8 mouse cellular contexts compared by ENCODE assay signal in genomic region chr1:152901419-152901764, GRCm38 (mm10). TPM values are rescaled to one million over a fixed set of nuclear protein-coding genes. Genes with fewer than 3 reads are reported as not detected.
A peak's percentile ranks its signal among the peaks of the same experiment; 100 is the strongest.
DNase-seq lines count a peak whose midpoint lies in the region; ATAC-seq and TF ChIP-seq lines count a peak whose summit lies in the region.

No protein-coding gene starts in this region.

- TF ChIP-seq POLR2A in MEL (IDR thresholded peaks at IDR 0.05; ENCODE audit: control insufficient read depth in 1 of 2, insufficient read depth in 1 of 2, low read depth in 1 of 2, low read length in 2 of 2, poor library complexity in 1 of 2): no peak

- H3K4me3 ChIP-seq in heart, embryonic 15.5 days: peak overlapping the region; percentile 98
- peak overlapping the region; percentile 88 to 89 for H3K4me3 ChIP-seq in MEL (ENCODE audit: control insufficient read depth in 1 of 2, insufficient read depth in 1 of 2, low read depth in 2 of 2, low read length in 2 of 2)
- peak overlapping the region; percentile 85 for H3K4me3 ChIP-seq in forebrain, postnatal 0 days (ENCODE audit: low read depth, low read length)
- peak overlapping the region; percentile 96 for H3K4me3 ChIP-seq in midbrain, embryonic 10.5 days

- no peak for DNase-seq in heart, postnatal 14 days
- DNase-seq in MEL (ENCODE audit: low read depth, low spot score): no peak
- no peak for DNase-seq in forebrain, postnatal 0 days
- no peak for DNase-seq in midbrain, embryonic 10.5 days (ENCODE audit: low spot score)
- DNase-seq in urinary bladder, adult 2 months (ENCODE audit: low spot score): no peak
- DNase-seq in gastrocnemius, postnatal 36 days: no peak
- DNase-seq in right cerebral cortex, postnatal 14 days: no peak

- intact Hi-C loops in heart, postnatal 14 days (cut with DNase I): loop anchor here (5.0 kb wide), 2 partner anchors 39 to 374 kb away; no protein-coding TSS in a partner anchor
- intact Hi-C loops in gastrocnemius, postnatal 36 days (cut with DNase I): loop anchor here (10.0 kb wide), 1 partner anchor 377 kb away; no protein-coding TSS in a partner anchor

- H3K9ac ChIP-seq in heart, embryonic 15.5 days: peak overlapping the region; percentile 94
- peak overlapping the region; percentile 100 for H3K9ac ChIP-seq in MEL (ENCODE audit: control insufficient read depth, low read depth, low read length, poor library complexity, severe bottlenecking)
- peak overlapping the region; percentile 91 for H3K9ac ChIP-seq in forebrain, postnatal 0 days

- H3K79me2 ChIP-seq in MEL (ENCODE audit: control insufficient read depth, insufficient read depth, low read length, poor library complexity): peaks cover 53% of the 10 kb centered on the region

- no peak for ATAC-seq in heart, embryonic 15.5 days (replicated peaks; ENCODE audit: insufficient number of reproducible peaks, insufficient read depth, low FRiP score, low read depth)
- ATAC-seq in forebrain, postnatal 0 days: no peak

- TF ChIP-seq CTCF in MEL (IDR thresholded peaks at IDR 0.05 in 2 of 3, conservative IDR thresholded peaks at IDR 0.05 in 1 of 3; ENCODE audit: control insufficient read depth in 1 of 3, insufficient read depth in 1 of 3, low read depth in 2 of 3, low read length in 3 of 3, poor library complexity in 1 of 3, severe bottlenecking in 1 of 3): no peak
- TF ChIP-seq CTCF in forebrain, postnatal 0 days (IDR thresholded peaks at IDR 0.05; ENCODE audit: low read depth): no peak

- no peak for TF ChIP-seq RAD21 in MEL (IDR thresholded peaks at IDR 0.05; ENCODE audit: low read depth, low read length)

- peak overlapping the region; percentile 100; the same call in 1 of the 2 replicates for H3K27ac ChIP-seq in heart, embryonic 15.5 days
- H3K27ac ChIP-seq in MEL (ENCODE audit: control insufficient read depth, low read depth, low read length): no peak overlapping the region
- H3K27ac ChIP-seq in forebrain, postnatal 0 days (ENCODE audit: low read depth, low read length): peak overlapping the region; percentile 99
- peak overlapping the region; percentile 99 for H3K27ac ChIP-seq in midbrain, embryonic 10.5 days (replicated peaks)

- no peaks in the 10 kb centered on the region for H3K9me3 ChIP-seq in heart, embryonic 15.5 days (replicated peaks)
- H3K9me3 ChIP-seq in MEL (replicated peaks; ENCODE audit: insufficient read depth, low read length): no peaks in the 10 kb centered on the region
- no peaks in the 10 kb centered on the region for H3K9me3 ChIP-seq in forebrain, postnatal 0 days (ENCODE audit: low read length)
- no peaks in the 10 kb centered on the region for H3K9me3 ChIP-seq in midbrain, embryonic 10.5 days (replicated peaks)

- H3K4me2 ChIP-seq in heart, embryonic 15.5 days: peak overlapping the region; percentile 83
- peak overlapping the region; percentile 59 for H3K4me2 ChIP-seq in forebrain, postnatal 0 days (ENCODE audit: low read depth)

- TF ChIP-seq EP300 in MEL (IDR thresholded peaks at IDR 0.05; ENCODE audit: low read depth in 1 of 2, low read length in 2 of 2): no peak

- no peaks in the 10 kb centered on the region for H3K27me3 ChIP-seq in heart, embryonic 15.5 days
- no peaks in the 10 kb centered on the region for H3K27me3 ChIP-seq in MEL (ENCODE audit: control insufficient read depth in 1 of 2, insufficient read depth in 2 of 2, low read length in 2 of 2)
- H3K27me3 ChIP-seq in forebrain, postnatal 0 days (ENCODE audit: insufficient read depth, low read length): no peaks in the 10 kb centered on the region
- no peaks in the 10 kb centered on the region for H3K27me3 ChIP-seq in midbrain, embryonic 10.5 days (ENCODE audit: low read depth, poor library complexity, severe bottlenecking)

- H3K4me1 ChIP-seq in heart, embryonic 15.5 days (replicated peaks): peaks cover 32% of the 10 kb centered on the region
- peaks cover 0 to 8% of the 10 kb centered on the region in 2 experiments; a peak in 3 of 4 replicates for H3K4me1 ChIP-seq in MEL (ENCODE audit: control insufficient read depth in 1 of 2, insufficient read depth in 2 of 2, low read length in 2 of 2)
- H3K4me1 ChIP-seq in forebrain, postnatal 0 days (ENCODE audit: insufficient read depth): no peaks in the 10 kb centered on the region
- H3K4me1 ChIP-seq in midbrain, embryonic 10.5 days: peaks cover 32% of the 10 kb centered on the region

- 0 out of 2 replicates have a peak, but pooled peaks cover 3% of the 10 kb centered on the region for H3K36me3 ChIP-seq in heart, embryonic 15.5 days
- H3K36me3 ChIP-seq in MEL (ENCODE audit: control insufficient read depth in 1 of 2, insufficient read depth in 2 of 2, low read length in 2 of 2): peaks cover 11 to 42% of the 10 kb centered on the region in 2 experiments
- no peaks in the 10 kb centered on the region for H3K36me3 ChIP-seq in forebrain, postnatal 0 days (ENCODE audit: insufficient read depth)
- H3K36me3 ChIP-seq in midbrain, embryonic 10.5 days: peaks cover 31% of the 10 kb centered on the region

- WGBS in heart, embryonic 15.5 days: 1% methylated on average over 6 of the region's 6 CpGs
- under 1% methylated on average over 6 of the region's 6 CpGs for WGBS in forebrain, postnatal 0 days
- WGBS in midbrain, embryonic 10.5 days: 5% methylated on average over 6 of the region's 6 CpGs

TF ChIP-seq in MEL, 35 proteins besides CTCF, POLR2A, EP300 and RAD21:
- no peak for TF ChIP-seq ETS1 (IDR thresholded peaks at IDR 0.05; ENCODE audit: low read depth, low read length)
- TF ChIP-seq HCFC1 (IDR thresholded peaks at IDR 0.05; ENCODE audit: low read depth, low read length): no peak
- no peak for TF ChIP-seq TAL1 (IDR thresholded peaks at IDR 0.05; ENCODE audit: low read length)
- no peak for TF ChIP-seq BHLHE40 (IDR thresholded peaks at IDR 0.05; ENCODE audit: borderline replicate concordance, low read depth, low read length)
- 0 out of 2 replicates have a peak, but pooled peaks have one; percentile 44 for TF ChIP-seq MXI1 (IDR thresholded peaks at IDR 0.05; ENCODE audit: low read depth, low read length)
- no peak for TF ChIP-seq JUND (IDR thresholded peaks at IDR 0.05; ENCODE audit: low read depth, low read length)
- TF ChIP-seq USF2 (IDR thresholded peaks at IDR 0.05; ENCODE audit: borderline replicate concordance in 1 of 2, insufficient read depth in 1 of 2, low read depth in 1 of 2, low read length in 2 of 2): no peak
- TF ChIP-seq MAX (IDR thresholded peaks at IDR 0.05; ENCODE audit: low read length): peak; percentile 63; the same call in 1 of the 2 replicates
- no peak for TF ChIP-seq POLR2AphosphoS2 (IDR thresholded peaks at IDR 0.05; ENCODE audit: low read length)
- TF ChIP-seq TCF12 (IDR thresholded peaks at IDR 0.05; ENCODE audit: low read depth, low read length): no peak
TF ChIP-seq in MEL: peak in this region for 2.

RNA-seq across cellular contexts. Expression of gene Smg7, which starts 1.1 kb away (rescaled TPM):
- 21.9 and 24.1 TPM in 2 replicates for polyA plus RNA-seq in heart, embryonic 15.5 days (2015; fragmentation: Nextera tagmentation; extraction: Ambion mirVana)
- 10 to 100 TPM; 39.5 to 44.4 TPM for total RNA-seq in heart, postnatal 14 days (2021)
- 32.1 and 32.8 TPM in 2 replicates for total RNA-seq in MEL (2012; rRNA removed)
- 10 to 100 TPM; 52.4 to 53.9 TPM for polyA plus RNA-seq in MEL (2012; ENCODE audit: insufficient read depth in 1 of 2, insufficient read length in 2 of 2, low read depth in 1 of 2, low replicate concordance in 2 of 2, missing spikeins in 1 of 2)
- 46.9 and 67.7 TPM in 2 replicates for total RNA-seq in forebrain, postnatal 0 days (2014; rRNA removed)
- polyA plus RNA-seq in forebrain, postnatal 0 days (2015; fragmentation: Nextera tagmentation; extraction: Ambion mirVana): 19.0 and 26.1 TPM in 2 replicates
- 35.4 and 40.0 TPM in 2 replicates for polyA plus RNA-seq in midbrain, embryonic 10.5 days (2016; fragmentation: Nextera tagmentation; extraction: Ambion mirVana)
- 24.3 and 27.9 TPM in 2 replicates for polyA plus RNA-seq in urinary bladder, adult 2 months (2012; rRNA removed)
- total RNA-seq in gastrocnemius, postnatal 36 days (2021): 10 to 100 TPM; 33.5 to 34.4 TPM

RNA-seq across cellular contexts. Expression of gene Nmnat2, which starts 53.4 kb away (rescaled TPM):
- 0.89 and 1.3 TPM in 2 replicates for polyA plus RNA-seq in heart, embryonic 15.5 days (2015; fragmentation: Nextera tagmentation; extraction: Ambion mirVana)
- total RNA-seq in heart, postnatal 14 days (2021): 1 to 10 TPM in 1 of 2 experiments, under 1 TPM in 1; 0.61 to 1.0 TPM
- 2.8 and 3.0 TPM in 2 replicates for total RNA-seq in MEL (2012; rRNA removed)
- 1 to 10 TPM in 1 of 2 experiments, not detected in 1; 1.3 TPM for polyA plus RNA-seq in MEL (2012; ENCODE audit: insufficient read depth in 1 of 2, insufficient read length in 2 of 2, low read depth in 1 of 2, low replicate concordance in 2 of 2, missing spikeins in 1 of 2)
- total RNA-seq in forebrain, postnatal 0 days (2014; rRNA removed): 129 and 142 TPM in 2 replicates
- 62.0 and 81.8 TPM in 2 replicates for polyA plus RNA-seq in forebrain, postnatal 0 days (2015; fragmentation: Nextera tagmentation; extraction: Ambion mirVana)
- polyA plus RNA-seq in midbrain, embryonic 10.5 days (2016; fragmentation: Nextera tagmentation; extraction: Ambion mirVana): 10.5 and 10.7 TPM in 2 replicates
- polyA plus RNA-seq in urinary bladder, adult 2 months (2012; rRNA removed): 2.2 and 2.5 TPM in 2 replicates
- total RNA-seq in gastrocnemius, postnatal 36 days (2021): under 1 TPM; 0.38 to 0.42 TPM
